Mouse (Mus musculus) cortical plate, adult 2 months (tissue): ENCODE data around the gene Zdhhc6.

Experiments used
- CTCF ChIP-seq: fragments of 200-500 bp; IDR thresholded peaks from 2 replicates; pipeline ENCODE4 v1.5.1; 2011; ENCODE audit warnings: mild to moderate bottlenecking, control low read depth, low read length; ENCODE audit not compliant: insufficient read depth; ENCODE audit errors: extremely low read depth
- POLR2A ChIP-seq: fragments of 200-500 bp; IDR thresholded peaks from 2 replicates; pipeline ENCODE4 v1.6.1; 2011; ENCODE audit warnings: mild to moderate bottlenecking, low read length, control low read depth; ENCODE audit not compliant: insufficient read depth; ENCODE audit errors: extremely low read depth

- TF ChIP-seq CTCF (no peak), POLR2A (no peak)
Measured at GRCm38 (mm10) chr19:55265269-55265668, 50.6 kb downstream of the Zdhhc6 start.
